In the genomic region with DNA sequence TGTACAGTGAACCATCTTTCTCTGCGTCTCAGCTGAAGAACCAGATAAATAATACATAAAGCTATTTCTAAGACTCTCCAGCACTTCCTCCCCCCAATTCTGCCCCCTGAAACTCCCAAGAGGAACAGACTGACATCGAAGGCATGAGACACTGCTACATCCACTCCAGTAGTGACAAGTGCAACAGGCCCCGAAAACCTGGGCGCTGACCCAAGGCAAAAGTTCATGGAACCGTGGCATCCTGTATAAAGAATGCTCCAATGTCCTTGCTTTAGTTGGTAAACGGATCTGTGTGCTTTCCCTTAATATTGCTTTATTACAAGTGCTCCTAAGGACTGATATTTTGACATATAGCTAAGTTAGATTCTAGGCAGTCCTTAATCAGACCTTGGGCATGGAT, we compare ENCODE assay signal across 1 mouse cellular context. TPM values are rescaled to one million over a fixed set of nuclear protein-coding genes. Genes with fewer than 3 reads are reported as not detected.
"Had no signal": no experiment of that assay in that cellular context is flagged by ENCODE, and none has a peak within 500 bp of the region (broad histone marks: within the 10 kb centered on the region; RNA-seq: fewer than 3 reads in every experiment).

No protein-coding gene starts in this region.

RNA-seq across cellular contexts. Expression of a gene that starts 16.8 kb away (rescaled TPM):
- total RNA-seq: monocyte, adult 5-6 weeks had no signal
